Mouse (Mus musculus) heart, embryonic 15.5 days (tissue): ENCODE measurements around the gene Setd6. TPM values are rescaled to one million over a fixed set of nuclear protein-coding genes. Genes with fewer than 3 reads are reported as not detected.

ENCODE experiments used
- ATAC-seq: fragments of 200-750 bp; cut with Nextera tagmentation; replicated peaks from 2 replicates; pipeline ENCODE4 v1.8.0; 2017; ENCODE audit warnings: low read depth, moderate TSS enrichment; ENCODE audit not compliant: insufficient number of reproducible peaks, insufficient read depth, low FRiP score
- H3K27ac ChIP-seq: fragments of 300-500 bp; sonication (generic); 2 replicates; pipeline ENCODE4 v1.5.1; 2015; ENCODE audit warnings: mild to moderate bottlenecking, inconsistent platforms
- H3K27me3 ChIP-seq: fragments of 300-500 bp; sonication (generic); 2 replicates; pipeline ENCODE4 v1.6.1; 2015; ENCODE audit warnings: inconsistent platforms
- H3K36me3 ChIP-seq: fragments of 300-500 bp; sonication (generic); 2 replicates; pipeline ENCODE4 v1.6.1; 2015; ENCODE audit warnings: mild to moderate bottlenecking, inconsistent platforms
- H3K4me1 ChIP-seq: fragments of 300-500 bp; sonication (generic); replicated peaks from 2 replicates; pipeline ENCODE4 v1.6.1; 2015; ENCODE audit warnings: inconsistent platforms
- H3K4me2 ChIP-seq: fragments of 300-500 bp; sonication (generic); 2 replicates; pipeline ENCODE4 v1.6.1; 2015; ENCODE audit warnings: inconsistent platforms, mild to moderate bottlenecking, moderate library complexity
- H3K4me3 ChIP-seq: fragments of 300-500 bp; sonication (generic); 2 replicates; pipeline ENCODE4 v1.5.1; 2015; ENCODE audit warnings: mild to moderate bottlenecking, inconsistent platforms
- H3K9ac ChIP-seq: fragments of 300-500 bp; sonication (generic); 2 replicates; pipeline ENCODE4 v1.6.1; 2015; ENCODE audit warnings: mild to moderate bottlenecking, inconsistent platforms
- H3K9me3 ChIP-seq: fragments of 300-500 bp; sonication (generic); replicated peaks from 2 replicates; pipeline ENCODE4 v1.6.1; 2016; ENCODE audit warnings: inconsistent platforms
- WGBS: fragments of 180-500 bp; shearing (Covaris S2); methylation state at CpG from one replicate; pipeline ENCODE4 v1.1.7; 2015; ENCODE audit warnings: mixed read lengths; 5-methylcytosine and 5-hydroxymethylcytosine counted together
- polyA plus RNA-seq: library from polyadenylated mRNA; unstranded; fragments of >200 nt; fragmentation: Nextera tagmentation; extraction: Ambion mirVana; gene quantifications from 2 replicates; pipeline ENCODE4 v1.2.1, GENCODE M21; 2015

Gene Setd6
- polyA plus RNA-seq, 1 experiment from 2014 or later: 12.2 TPM

GRCm38 (mm10) chr8:95712395-95712794 is 3.3 kb upstream of the Setd6 start:
- no peak overlapping the region for H3K4me2 ChIP-seq
- peaks cover 42% of the 10 kb centered on the region for H3K36me3 ChIP-seq
- ATAC-seq: no peak
- H3K4me1 ChIP-seq: peaks cover 29% of the 10 kb centered on the region
- no peaks in the 10 kb centered on the region for H3K27me3 ChIP-seq
- H3K9ac ChIP-seq: no peak overlapping the region
- no peak overlapping the region for H3K4me3 ChIP-seq
- WGBS: 85% methylated on average over 9 of the region's 9 CpGs
- H3K27ac ChIP-seq: no peak overlapping the region
- no peaks in the 10 kb centered on the region for H3K9me3 ChIP-seq

GRCm38 (mm10) chr8:95713100-95714010 is 2.3 kb upstream of the Setd6 start:
- no peak overlapping the region for H3K4me2 ChIP-seq
- H3K9me3 ChIP-seq: no peaks in the 10 kb centered on the region
- H3K27me3 ChIP-seq: no peaks in the 10 kb centered on the region
- ATAC-seq: no peak
- H3K4me1 ChIP-seq: peaks cover 29% of the 10 kb centered on the region
- no peak overlapping the region for H3K4me3 ChIP-seq
- H3K9ac ChIP-seq: no peak overlapping the region
- H3K27ac ChIP-seq: no peak overlapping the region
- 77% methylated on average over 19 of the region's 19 CpGs for WGBS
- peaks cover 41% of the 10 kb centered on the region for H3K36me3 ChIP-seq

GRCm38 (mm10) chr8:95714367-95714766 is 1.3 kb upstream of the Setd6 start:
- ATAC-seq: no peak
- 86% methylated on average over 4 of the region's 4 CpGs for WGBS

GRCm38 (mm10) chr8:95714837-95715413 is 756 bp upstream of the Setd6 start:
- no peaks in the 10 kb centered on the region for H3K9me3 ChIP-seq
- H3K9ac ChIP-seq: no peak overlapping the region
- WGBS: 73% methylated on average over 6 of the region's 6 CpGs
- H3K36me3 ChIP-seq: peaks cover 43% of the 10 kb centered on the region
- H3K4me3 ChIP-seq: peak overlapping the region; percentile 64
- peaks cover 24% of the 10 kb centered on the region for H3K4me1 ChIP-seq
- peak overlapping the region; percentile 64; the same call in 1 of the 2 replicates for H3K27ac ChIP-seq
- peak overlapping the region; percentile 90 for H3K4me2 ChIP-seq
- ATAC-seq: no peak
- no peaks in the 10 kb centered on the region for H3K27me3 ChIP-seq

More at GRCm38 (mm10) chr8:95714367-95714766, 1.3 kb upstream of the Setd6 start:
- H3K27ac ChIP-seq: no peak overlapping the region
- H3K4me2 ChIP-seq: no peak overlapping the region
- peaks cover 41% of the 10 kb centered on the region for H3K36me3 ChIP-seq
- no peaks in the 10 kb centered on the region for H3K27me3 ChIP-seq
- H3K4me3 ChIP-seq: no peak overlapping the region
- H3K9me3 ChIP-seq: no peaks in the 10 kb centered on the region
- peaks cover 29% of the 10 kb centered on the region for H3K4me1 ChIP-seq
- H3K9ac ChIP-seq: no peak overlapping the region

GRCm38 (mm10) chr8:95716546-95717335 is 1.1 kb downstream of the Setd6 start:
- WGBS: 20% methylated on average over 21 of the region's 21 CpGs
- no peak for ATAC-seq
- peak overlapping the region; percentile 64 for H3K27ac ChIP-seq
- H3K4me2 ChIP-seq: peak overlapping the region; percentile 90
- no peaks in the 10 kb centered on the region for H3K9me3 ChIP-seq
- peak overlapping the region; percentile 60 for H3K9ac ChIP-seq
- no peaks in the 10 kb centered on the region for H3K27me3 ChIP-seq
- H3K4me1 ChIP-seq: peaks cover 19% of the 10 kb centered on the region
- peak overlapping the region; percentile 64 for H3K4me3 ChIP-seq
- peaks cover 49% of the 10 kb centered on the region for H3K36me3 ChIP-seq

- WGBS: 70% methylated on average over 4 of the region's 4 CpGs
- peaks cover 91% of the 10 kb centered on the region for H3K36me3 ChIP-seq
Measured at GRCm38 (mm10) chr8:95727625-95728024, 11.9 kb downstream of the Setd6 start.

GRCm38 (mm10) chr8:95738596-95738995 is 22.9 kb downstream of the Setd6 start:
- peaks cover 84% of the 10 kb centered on the region for H3K36me3 ChIP-seq
- WGBS: 71% methylated on average over 7 of the region's 7 CpGs
- H3K4me2 ChIP-seq: no peak overlapping the region
- ATAC-seq: no peak
- no peaks in the 10 kb centered on the region for H3K27me3 ChIP-seq
- H3K4me3 ChIP-seq: no peak overlapping the region
- no peak overlapping the region for H3K9ac ChIP-seq
- no peaks in the 10 kb centered on the region for H3K4me1 ChIP-seq
- no peak overlapping the region for H3K27ac ChIP-seq
- no peaks in the 10 kb centered on the region for H3K9me3 ChIP-seq

More at GRCm38 (mm10) chr8:95727625-95728024, 11.9 kb downstream of the Setd6 start:
- Histone ChIP-seq H3K4me3 (no peak overlapping the region), H3K9me3 (no peaks in the 10 kb centered on the region), H3K4me1 (no peaks in the 10 kb centered on the region), H3K27me3 (no peaks in the 10 kb centered on the region), H3K4me2 (no peak overlapping the region), H3K27ac (no peak overlapping the region), H3K9ac (no peak overlapping the region)
- no peak for ATAC-seq

GRCm38 (mm10) chr8:95741732-95742131 is 26.1 kb downstream of the Setd6 start:
- H3K27me3 ChIP-seq: no peaks in the 10 kb centered on the region
- WGBS: 83% methylated on average over 7 of the region's 7 CpGs
- no peaks in the 10 kb centered on the region for H3K9me3 ChIP-seq
- no peak overlapping the region for H3K4me2 ChIP-seq
- no peaks in the 10 kb centered on the region for H3K4me1 ChIP-seq
- ATAC-seq: no peak
- H3K4me3 ChIP-seq: no peak overlapping the region
- peaks cover 91% of the 10 kb centered on the region for H3K36me3 ChIP-seq
- H3K27ac ChIP-seq: no peak overlapping the region
- H3K9ac ChIP-seq: no peak overlapping the region

GRCm38 (mm10) chr8:95748028-95748427 is 32.3 kb downstream of the Setd6 start:
- H3K27ac ChIP-seq: no peak overlapping the region
- no peaks in the 10 kb centered on the region for H3K27me3 ChIP-seq
- WGBS: 89% methylated on average over 4 of the region's 4 CpGs
- no peak for ATAC-seq
- H3K36me3 ChIP-seq: peaks cover 92% of the 10 kb centered on the region
- no peaks in the 10 kb centered on the region for H3K4me1 ChIP-seq
- H3K4me2 ChIP-seq: no peak overlapping the region
- no peak overlapping the region for H3K4me3 ChIP-seq
- no peak overlapping the region for H3K9ac ChIP-seq
- no peaks in the 10 kb centered on the region for H3K9me3 ChIP-seq

GRCm38 (mm10) chr8:95751924-95752323 is 36.2 kb downstream of the Setd6 start:
- ATAC-seq: no peak
- Histone ChIP-seq H3K9ac (no peak overlapping the region), H3K4me1 (no peaks in the 10 kb centered on the region), H3K27me3 (no peaks in the 10 kb centered on the region), H3K9me3 (no peaks in the 10 kb centered on the region), H3K4me3 (no peak overlapping the region), H3K4me2 (no peak overlapping the region), H3K36me3 (peaks cover 84% of the 10 kb centered on the region), H3K27ac (no peak overlapping the region)
- WGBS: 100% methylated on average over 1 of the region's 1 CpGs

GRCm38 (mm10) chr8:95760323-95760722 is 44.6 kb downstream of the Setd6 start:
- Histone ChIP-seq H3K9ac (no peak overlapping the region), H3K4me2 (no peak overlapping the region), H3K36me3 (peaks cover 81% of the 10 kb centered on the region), H3K27ac (no peak overlapping the region), H3K9me3 (no peaks in the 10 kb centered on the region), H3K4me1 (no peaks in the 10 kb centered on the region), H3K27me3 (no peaks in the 10 kb centered on the region), H3K4me3 (no peak overlapping the region)
- ATAC-seq: no peak
- WGBS: 18% methylated on average over 6 of the region's 6 CpGs
